Mouse (Mus musculus) spleen, adult 2 months (tissue): ENCODE measurements around the gene Lrrc8a. TPM values are rescaled to one million over a fixed set of nuclear protein-coding genes. Genes with fewer than 3 reads are reported as not detected.

Experiments
- DNase-seq, 2 experiments: peaks; one replicate each; pipeline versions ENCODE4 v3.0.0 to v3.0.0-alpha.2; 2012 to 2021; ENCODE audit warnings: low spot score in 2 of 2, low read depth in 1 of 2
- H3K27ac ChIP-seq: fragments of 200-500 bp; 2 replicates; pipeline ENCODE4 v1.5.1; 2012; ENCODE audit warnings: low read length, inconsistent platforms; ENCODE audit not compliant: insufficient read depth
- H3K27me3 ChIP-seq: fragments of 200-500 bp; 2 replicates; pipeline ENCODE4 v1.6.1; 2012; ENCODE audit warnings: mild to moderate bottlenecking, moderate library complexity, low read length, inconsistent platforms; ENCODE audit not compliant: control insufficient read depth, insufficient read depth
- H3K36me3 ChIP-seq: fragments of 200-500 bp; 2 replicates; pipeline ENCODE4 v1.6.1; 2012; ENCODE audit warnings: mild to moderate bottlenecking, low read length, inconsistent platforms; ENCODE audit not compliant: control insufficient read depth, insufficient read depth
- H3K4me1 ChIP-seq: fragments of 200-500 bp; 2 replicates; pipeline ENCODE4 v1.6.1; 2011; ENCODE audit warnings: inconsistent platforms; ENCODE audit not compliant: control insufficient read depth, insufficient read depth, insufficient read length
- H3K4me3 ChIP-seq: fragments of 200-500 bp; 2 replicates; pipeline ENCODE4 v1.5.1; 2011; ENCODE audit warnings: mild to moderate bottlenecking, inconsistent platforms; ENCODE audit not compliant: insufficient read depth, insufficient read length; ENCODE audit errors: extremely low read depth
- CTCF ChIP-seq: fragments of 200-500 bp; IDR thresholded peaks from 2 replicates; pipeline ENCODE4 v1.5.1; 2011; ENCODE audit warnings: mild to moderate bottlenecking, inconsistent platforms; ENCODE audit not compliant: insufficient read depth, insufficient read length, insufficient replicate concordance; ENCODE audit errors: extremely low read depth
- POLR2A ChIP-seq: fragments of 200-500 bp; IDR thresholded peaks from 2 replicates; pipeline ENCODE4 v1.6.1; 2011; ENCODE audit warnings: low read depth, low read length, inconsistent platforms
- WGBS: fragments of 180-500 bp; shearing (Covaris S2); methylation state at CpG from one replicate; pipeline ENCODE4 v1.1.7; 2018; 5-methylcytosine and 5-hydroxymethylcytosine counted together
- polyA plus RNA-seq: library from polyadenylated mRNA; depleted of rRNA; stranded (reverse); fragments of >200 nt; gene quantifications from 2 replicates; pipeline ENCODE4 v1.2.3, GENCODE M21; 2012

The Lrrc8a gene
- polyA plus RNA-seq, 1 experiment = 22.1 TPM

- H3K27me3 ChIP-seq = no peaks in the 10 kb centered on the region
- H3K27ac ChIP-seq = no peak overlapping the region
- TF ChIP-seq POLR2A = no peak
- TF ChIP-seq CTCF = no peak
- H3K4me3 ChIP-seq = no peak overlapping the region
- WGBS = 71% methylated on average over 5 of the region's 5 CpGs
- no peaks in the 10 kb centered on the region for H3K36me3 ChIP-seq
- H3K4me1 ChIP-seq = peaks cover 11% of the 10 kb centered on the region; the same call in 1 of the 2 replicates
- no peak for DNase-seq
Observed at GRCm38 (mm10) chr2:30285004-30285403, 47.5 kb downstream of the Lrrc8a start.

DNA sequence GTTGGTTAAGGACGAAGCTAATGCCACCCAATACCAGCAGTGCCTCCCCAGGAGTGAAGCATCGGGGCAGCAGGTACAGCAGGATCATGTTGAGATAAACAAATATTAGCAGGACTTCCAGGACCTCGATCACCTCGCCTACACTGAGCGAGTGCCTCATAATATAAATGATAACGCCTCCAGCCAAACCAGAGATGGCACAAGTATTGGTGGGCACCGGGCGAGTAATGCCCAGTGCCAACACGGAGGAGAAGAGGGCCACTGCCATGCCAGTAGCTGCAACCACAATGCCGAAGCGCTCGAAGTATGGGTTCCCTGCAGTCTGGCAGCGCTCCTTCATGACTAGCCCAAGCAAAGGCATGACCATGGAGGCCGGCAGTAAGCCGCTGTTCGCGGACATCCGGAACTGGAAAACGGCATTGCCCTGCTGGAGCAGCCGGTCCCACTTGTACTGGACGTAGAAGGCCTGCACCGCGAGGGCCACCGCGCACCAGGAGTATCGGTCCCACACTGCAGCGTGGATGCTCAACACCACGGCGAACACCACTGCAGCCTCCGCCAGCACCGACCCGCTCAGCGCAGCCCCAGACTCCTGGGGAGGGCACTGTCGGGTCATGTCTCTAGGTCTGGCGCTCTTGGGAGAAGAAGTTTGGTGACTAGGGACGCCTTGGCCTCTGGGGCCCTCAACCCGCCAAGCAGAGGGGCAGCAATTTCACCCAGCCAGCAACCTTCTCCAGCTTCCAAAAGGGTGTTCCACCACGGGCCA is 48.1 kb downstream of the Lrrc8a start:
- no peaks in the 10 kb centered on the region for H3K27me3 ChIP-seq
- peak overlapping the region; percentile 39; the same call in 1 of the 2 replicates for H3K27ac ChIP-seq
- peak overlapping the region; percentile 99 for H3K4me3 ChIP-seq
- no peak for DNase-seq
- H3K36me3 ChIP-seq = no peaks in the 10 kb centered on the region
- WGBS = 14% methylated on average over 38 of the region's 38 CpGs
- H3K4me1 ChIP-seq = peaks cover 11% of the 10 kb centered on the region; the same call in 1 of the 2 replicates
- TF ChIP-seq CTCF (no peak), POLR2A (no peak)

DNA sequence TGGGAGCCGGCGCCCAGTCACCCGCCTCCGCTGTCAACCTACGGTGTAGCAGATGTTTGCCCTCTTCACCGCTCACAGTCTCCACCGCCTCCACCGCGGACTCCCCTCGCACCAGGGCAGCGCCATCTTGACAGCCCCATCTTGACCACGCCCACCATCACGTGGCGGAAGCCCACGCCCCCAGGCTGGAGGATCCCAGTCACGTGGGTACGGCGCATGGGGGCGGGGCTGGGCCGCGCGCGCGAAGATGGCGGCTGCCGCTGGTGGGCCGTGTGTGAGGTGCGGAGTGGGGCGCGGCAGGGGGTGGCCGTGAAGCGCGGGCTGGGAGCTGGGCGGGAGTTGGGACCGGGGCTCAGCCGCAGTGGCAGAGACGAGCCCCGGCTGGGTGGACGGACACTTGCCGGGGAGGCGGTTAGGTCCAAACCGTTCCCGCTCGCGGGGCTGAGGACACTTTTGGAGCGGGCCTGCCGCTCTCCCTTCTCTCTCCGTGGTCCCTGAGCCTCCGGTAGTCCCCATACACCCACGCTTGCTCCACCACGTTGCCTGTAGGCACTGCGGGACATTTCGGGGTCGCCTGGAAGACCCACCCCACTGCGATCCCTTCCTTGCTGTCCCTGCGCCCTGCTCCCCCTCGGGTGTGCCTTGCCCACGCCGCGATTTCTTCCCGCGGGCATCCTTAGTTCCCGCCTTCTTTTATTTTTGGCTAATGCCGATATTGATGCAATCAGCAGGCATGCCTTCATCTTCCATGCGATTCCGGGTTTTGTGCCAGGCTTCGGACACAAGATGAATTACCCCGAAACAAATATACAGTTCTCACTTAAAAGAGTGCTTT is 48.9 kb downstream of the Lrrc8a start, which contains the start of the genes Dolk and Nup188:
TSS of gene Dolk (minus strand) at position 143 of the 835 bp plus-strand sequence.
TSS of gene Nup188 (plus strand) at position 206 of the 835 bp plus-strand sequence.
- Histone ChIP-seq H3K4me3 (peak within 1 kb of the TSS; percentile 99), H3K27ac (peak within 1 kb of the TSS; percentile 39; the same call in 1 of the 2 replicates), H3K36me3 (no peaks in the 10 kb centered on the region), H3K27me3 (no peaks in the 10 kb centered on the region), H3K4me1 (peaks cover 11% of the 10 kb centered on the region; the same call in 1 of the 2 replicates)
- no peak for TF ChIP-seq CTCF
- peak; percentile 75 for TF ChIP-seq POLR2A
- WGBS = under 1% methylated on average over 66 of the region's 68 CpGs
- DNase-seq = peak; percentile 84 to 97

DNA sequence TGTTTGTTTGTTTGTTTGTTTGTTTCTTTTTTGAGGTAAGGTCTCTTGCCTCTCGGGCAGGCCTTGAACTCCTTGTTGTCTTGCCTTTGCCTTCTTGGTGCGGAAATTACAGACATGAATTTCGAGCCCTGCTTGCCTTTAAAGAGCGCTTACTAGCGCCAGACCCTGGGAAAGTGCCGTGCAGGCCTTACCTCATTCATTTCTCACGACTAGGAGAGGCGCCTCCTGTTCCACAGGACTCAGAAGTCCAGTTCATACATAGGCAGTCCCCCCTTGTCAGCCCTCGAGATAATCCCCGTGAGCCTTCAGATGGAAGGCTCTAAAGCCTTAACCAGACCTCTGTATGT is 49.5 kb downstream of the Lrrc8a start:
- 3% methylated on average over 10 of the region's 10 CpGs for whole genome bisulfite sequencing
- TF ChIP-seq POLR2A (no peak), CTCF (no peak)
- no peak overlapping the region for H3K27ac ChIP-seq
- H3K4me1 ChIP-seq = peaks cover 11% of the 10 kb centered on the region; the same call in 1 of the 2 replicates
- no peaks in the 10 kb centered on the region for H3K36me3 ChIP-seq
- no peak for DNase-seq
- peak overlapping the region; percentile 99 for H3K4me3 ChIP-seq
- no peaks in the 10 kb centered on the region for H3K27me3 ChIP-seq

GRCm38 (mm10) chr2:30299525-30299924 is 62.0 kb downstream of the Lrrc8a start:
- no peak overlapping the region for H3K4me3 ChIP-seq
- no peaks in the 10 kb centered on the region for H3K27me3 ChIP-seq
- H3K27ac ChIP-seq = no peak overlapping the region
- 84% methylated on average over 3 of the region's 3 CpGs for WGBS
- no peak for DNase-seq
- H3K36me3 ChIP-seq = peaks cover 21% of the 10 kb centered on the region
- no peak for TF ChIP-seq CTCF
- no peak for TF ChIP-seq POLR2A
- no peaks in the 10 kb centered on the region for H3K4me1 ChIP-seq

- WGBS = 91% methylated on average over 5 of the region's 5 CpGs
- H3K36me3 ChIP-seq = peaks cover 24% of the 10 kb centered on the region
- H3K27me3 ChIP-seq = no peaks in the 10 kb centered on the region
- no peaks in the 10 kb centered on the region for H3K4me1 ChIP-seq
- no peak overlapping the region for H3K4me3 ChIP-seq
- TF ChIP-seq CTCF = no peak
- no peak for TF ChIP-seq POLR2A
- DNase-seq = no peak
- no peak overlapping the region for H3K27ac ChIP-seq
Observed at GRCm38 (mm10) chr2:30299966-30300365, 62.5 kb downstream of the Lrrc8a start.
